ENCODE assay signal across 26 mouse cellular contexts in genomic region chr3:84181102-84181501, GRCm38 (mm10). TPM values are rescaled to one million over a fixed set of nuclear protein-coding genes. Genes with fewer than 3 reads are reported as not detected.
A peak's percentile ranks its signal among the peaks of the same experiment; 100 is the strongest.
DNase-seq lines count a peak whose midpoint lies in the region; ATAC-seq and TF ChIP-seq lines count a peak whose summit lies in the region.
"Had no signal": no experiment of that assay in that cellular context is flagged by ENCODE, and none has a peak within 500 bp of the region (broad histone marks: within the 10 kb centered on the region; RNA-seq: fewer than 3 reads in every experiment).

No protein-coding gene starts in this region.

- H3K4me3 ChIP-seq in forebrain, postnatal 0 days (ENCODE audit: low read depth, low read length): no peak overlapping the region
- H3K4me3 ChIP-seq in forebrain, embryonic 11.5 days (ENCODE audit: low read depth, low read length): no peak overlapping the region
- H3K4me3 ChIP-seq in midbrain, embryonic 12.5 days: no peak overlapping the region
- no peak overlapping the region for H3K4me3 ChIP-seq in midbrain, embryonic 11.5 days (ENCODE audit: low read depth, low read length)
- H3K4me3 ChIP-seq in midbrain, embryonic 15.5 days: no peak overlapping the region
- H3K4me3 ChIP-seq: embryonic facial prominence, embryonic 12.5 days; layer of hippocampus, adult 2 months; stomach, embryonic 15.5 days had no signal

- ATAC-seq in forebrain, postnatal 0 days: no peak
- ATAC-seq in forebrain, embryonic 11.5 days (replicated peaks; ENCODE audit: low FRiP score): no peak
- no peak for ATAC-seq in midbrain, embryonic 12.5 days (ENCODE audit: low FRiP score, low read depth)
- no peak for ATAC-seq in midbrain, embryonic 11.5 days (ENCODE audit: low FRiP score)
- no peak for ATAC-seq in midbrain, embryonic 15.5 days (replicated peaks)

- peaks cover 8% of the 10 kb centered on the region; the same call in 1 of the 2 replicates for H3K4me1 ChIP-seq in forebrain, postnatal 0 days (ENCODE audit: insufficient read depth)
- no peaks in the 10 kb centered on the region for H3K4me1 ChIP-seq in forebrain, embryonic 11.5 days (replicated peaks; ENCODE audit: control insufficient read depth, insufficient read depth, low read length)
- peaks cover 21% of the 10 kb centered on the region for H3K4me1 ChIP-seq in midbrain, embryonic 12.5 days
- peaks cover 12% of the 10 kb centered on the region for H3K4me1 ChIP-seq in midbrain, embryonic 11.5 days (ENCODE audit: control insufficient read depth, insufficient read depth, low read length)
- peaks cover 15% of the 10 kb centered on the region for H3K4me1 ChIP-seq in midbrain, embryonic 15.5 days
- H3K4me1 ChIP-seq: embryonic facial prominence, embryonic 12.5 days; stomach, embryonic 15.5 days had no signal

- no peaks in the 10 kb centered on the region for H3K27me3 ChIP-seq in forebrain, postnatal 0 days (ENCODE audit: insufficient read depth, low read length)
- no peaks in the 10 kb centered on the region for H3K27me3 ChIP-seq in forebrain, embryonic 11.5 days (ENCODE audit: control insufficient read depth, insufficient read depth, low read length)
- H3K27me3 ChIP-seq in midbrain, embryonic 12.5 days: no peaks in the 10 kb centered on the region
- H3K27me3 ChIP-seq in midbrain, embryonic 11.5 days (ENCODE audit: control insufficient read depth, insufficient read depth, low read length): no peaks in the 10 kb centered on the region
- H3K27me3 ChIP-seq in midbrain, embryonic 15.5 days (replicated peaks): no peaks in the 10 kb centered on the region
- H3K27me3 ChIP-seq: embryonic facial prominence, embryonic 12.5 days; stomach, embryonic 15.5 days had no signal

- TF ChIP-seq CTCF in forebrain, postnatal 0 days (IDR thresholded peaks at IDR 0.05; ENCODE audit: low read depth): no peak

- no peaks in the 10 kb centered on the region for H3K9me3 ChIP-seq in forebrain, postnatal 0 days (ENCODE audit: low read length)
- no peaks in the 10 kb centered on the region for H3K9me3 ChIP-seq in forebrain, embryonic 11.5 days (ENCODE audit: control insufficient read depth, low read length)
- no peaks in the 10 kb centered on the region for H3K9me3 ChIP-seq in midbrain, embryonic 12.5 days
- no peaks in the 10 kb centered on the region for H3K9me3 ChIP-seq in midbrain, embryonic 11.5 days (ENCODE audit: control insufficient read depth, low read length)
- H3K9me3 ChIP-seq in midbrain, embryonic 15.5 days: no peaks in the 10 kb centered on the region
- H3K9me3 ChIP-seq: embryonic facial prominence, embryonic 12.5 days; G1E; stomach, embryonic 15.5 days had no signal

- no peak for DNase-seq in forebrain, postnatal 0 days
- no peak for DNase-seq in forebrain, embryonic 11.5 days (ENCODE audit: low spot score)
- DNase-seq in midbrain, embryonic 11.5 days (ENCODE audit: low spot score, missing footprints): no peak
- DNase-seq in adipocyte (ENCODE audit: low spot score): peak; percentile 79
- DNase-seq in adrenal gland, adult 8-10 months: no peak
- DNase-seq: cerebellum, adult 9-10 months; kidney, adult 8-10 months; kidney, postnatal 14 days; lung, embryonic 14.5 days; lung, postnatal 36 days; right cerebral cortex, postnatal 14 days; thymus, adult 18-20 months; thymus, postnatal 4 days had no signal

- H3K36me3 ChIP-seq in forebrain, postnatal 0 days (ENCODE audit: insufficient read depth): peaks cover 20% of the 10 kb centered on the region
- no peaks in the 10 kb centered on the region for H3K36me3 ChIP-seq in forebrain, embryonic 11.5 days (ENCODE audit: control insufficient read depth, insufficient read depth, low read length)
- peaks cover 39% of the 10 kb centered on the region for H3K36me3 ChIP-seq in midbrain, embryonic 12.5 days
- peaks cover 2% of the 10 kb centered on the region; the same call in 1 of the 2 replicates for H3K36me3 ChIP-seq in midbrain, embryonic 11.5 days (ENCODE audit: control insufficient read depth, insufficient read depth, low read length)
- peaks cover 5% of the 10 kb centered on the region; the same call in 1 of the 2 replicates for H3K36me3 ChIP-seq in midbrain, embryonic 15.5 days (replicated peaks)
- H3K36me3 ChIP-seq: G1E; stomach, embryonic 15.5 days had no signal

- H3K27ac ChIP-seq in forebrain, postnatal 0 days (ENCODE audit: low read depth, low read length): peak overlapping the region; percentile 24; the same call in 1 of the 2 replicates
- H3K27ac ChIP-seq in forebrain, embryonic 11.5 days (ENCODE audit: low read depth, low read length): no peak overlapping the region
- H3K27ac ChIP-seq in midbrain, embryonic 12.5 days (replicated peaks): 0 out of 2 replicates have a peak overlapping the region, but pooled peaks have one; percentile 15
- no peak overlapping the region for H3K27ac ChIP-seq in midbrain, embryonic 11.5 days (ENCODE audit: low read depth, low read length)
- H3K27ac ChIP-seq in midbrain, embryonic 15.5 days: 0 out of 2 replicates have a peak overlapping the region, but pooled peaks have one; percentile 7
- H3K27ac ChIP-seq: embryonic facial prominence, embryonic 12.5 days; stomach, embryonic 15.5 days had no signal

- no peak overlapping the region for H3K4me2 ChIP-seq in forebrain, postnatal 0 days (ENCODE audit: low read depth)
- H3K4me2 ChIP-seq in forebrain, embryonic 11.5 days (ENCODE audit: low read depth, low read length, severe bottlenecking): no peak overlapping the region
- no peak overlapping the region for H3K4me2 ChIP-seq in midbrain, embryonic 12.5 days (replicated peaks)
- no peak overlapping the region for H3K4me2 ChIP-seq in midbrain, embryonic 11.5 days
- H3K4me2 ChIP-seq in midbrain, embryonic 15.5 days: no peak overlapping the region
- H3K4me2 ChIP-seq: embryonic facial prominence, embryonic 12.5 days; heart, embryonic 11.5 days; liver, embryonic 11.5 days; lung, embryonic 14.5 days; stomach, embryonic 15.5 days had no signal

- WGBS in forebrain, postnatal 0 days: 20% methylated on average over 8 of the region's 8 CpGs
- 17% methylated on average over 8 of the region's 8 CpGs for WGBS in forebrain, embryonic 11.5 days
- 20% methylated on average over 8 of the region's 8 CpGs for WGBS in midbrain, embryonic 12.5 days
- WGBS in midbrain, embryonic 11.5 days: 21% methylated on average over 8 of the region's 8 CpGs
- 22% methylated on average over 8 of the region's 8 CpGs for WGBS in midbrain, embryonic 15.5 days

- H3K9ac ChIP-seq in forebrain, postnatal 0 days: no peak overlapping the region
- no peak overlapping the region for H3K9ac ChIP-seq in forebrain, embryonic 11.5 days (ENCODE audit: low read length)
- H3K9ac ChIP-seq in midbrain, embryonic 12.5 days (replicated peaks): no peak overlapping the region
- H3K9ac ChIP-seq in midbrain, embryonic 11.5 days (ENCODE audit: low read length): no peak overlapping the region
- no peak overlapping the region for H3K9ac ChIP-seq in midbrain, embryonic 15.5 days
- H3K9ac ChIP-seq: embryonic facial prominence, embryonic 12.5 days; lung, embryonic 14.5 days; stomach, embryonic 15.5 days had no signal

RNA-seq across cellular contexts. Expression of gene Gm6525, which starts 7.2 kb away (rescaled TPM):
- total RNA-seq in forebrain, postnatal 0 days (2014; rRNA removed): 0.29 TPM in 1 of 2 replicates, not detected in the other
- polyA plus RNA-seq in forebrain, postnatal 0 days (2015; fragmentation: Nextera tagmentation; extraction: Ambion mirVana): 0.33 and 2.1 TPM in 2 replicates
- polyA plus RNA-seq in forebrain, embryonic 11.5 days (2014; fragmentation: Nextera tagmentation; extraction: Ambion mirVana): 0.43 and 1.1 TPM in 2 replicates
- 3.3 and 3.7 TPM in 2 replicates for polyA plus RNA-seq in midbrain, embryonic 12.5 days (2016; fragmentation: Nextera tagmentation; extraction: Ambion mirVana)
- polyA plus RNA-seq in midbrain, embryonic 11.5 days (2014; fragmentation: Nextera tagmentation; extraction: Ambion mirVana): 0.83 and 1.4 TPM in 2 replicates
- 2.0 and 2.5 TPM in 2 replicates for polyA plus RNA-seq in midbrain, embryonic 15.5 days (2015; fragmentation: Nextera tagmentation; extraction: Ambion mirVana)
- not detected for total RNA-seq in adrenal gland, adult 8-10 months (2022)
- total RNA-seq: common myeloid progenitor, adult 5-6 weeks; layer of hippocampus, adult 2 months; left cerebral cortex, adult 18-20 months; left cerebral cortex, postnatal 36 days; neutrophil, adult 5-6 weeks had no signal
- polyA plus RNA-seq: G1E; heart, embryonic 11.5 days; spleen, adult 2 months had no signal

RNA-seq across cellular contexts. Expression of gene Mnd1, which starts 25.5 kb away (rescaled TPM):
- total RNA-seq in forebrain, postnatal 0 days (2014; rRNA removed): 2.1 and 3.0 TPM in 2 replicates
- polyA plus RNA-seq in forebrain, postnatal 0 days (2015; fragmentation: Nextera tagmentation; extraction: Ambion mirVana): 2.4 and 2.5 TPM in 2 replicates
- polyA plus RNA-seq in forebrain, embryonic 11.5 days (2014; fragmentation: Nextera tagmentation; extraction: Ambion mirVana): 8.7 and 12.1 TPM in 2 replicates
- polyA plus RNA-seq in midbrain, embryonic 12.5 days (2016; fragmentation: Nextera tagmentation; extraction: Ambion mirVana): 5.7 and 7.2 TPM in 2 replicates
- 9.0 and 10.8 TPM in 2 replicates for polyA plus RNA-seq in midbrain, embryonic 11.5 days (2014; fragmentation: Nextera tagmentation; extraction: Ambion mirVana)
- 1.6 and 1.8 TPM in 2 replicates for polyA plus RNA-seq in midbrain, embryonic 15.5 days (2015; fragmentation: Nextera tagmentation; extraction: Ambion mirVana)
- 1 to 10 TPM; 8.0 to 9.1 (median 8.6) TPM for total RNA-seq in adrenal gland, adult 8-10 months (2022)

Comparison
In these comparisons a context has a peak if more than half of its experiments do, and no peak if none do; other contexts are left out.
1. H3K27ac ChIP-seq: peak in forebrain, postnatal 0 days (single experiment), midbrain, embryonic 12.5 days (single experiment) and midbrain, embryonic 15.5 days (single experiment); none in forebrain, embryonic 11.5 days (single experiment) and midbrain, embryonic 11.5 days (single experiment).